Mouse (Mus musculus): ENCODE measurements around the gene Krt81.

GRCm38 (mm10) chr15:101469093-101469492, 5.5 kb upstream of the Krt81 start:
- TF ChIP-seq EP300 (IDR thresholded peaks at IDR 0.05) (no peak), CTCF (IDR thresholded peaks at IDR 0.05) (no peak)

All from lung, postnatal 0 days (tissue).